Mouse (Mus musculus): ENCODE measurements at regions not wholly inside any gene's neighbourhood (a gene's known extent, or its start where the extent isn't known, plus 50 kb on each side); places are given as distances from the start of the nearest gene placed in this dataset.

GRCm38 (mm10) chr13:44584151-44584550 lies 145.1 kb upstream of the Jarid2 start:
- DNase-seq (ENCODE audit: low spot score) = no peak

- no peak for DNase-seq (ENCODE audit: low spot score)
Observed at GRCm38 (mm10) chr13:44584551-44584950, 144.7 kb upstream of the Jarid2 start.

GRCm38 (mm10) chr13:44587846-44588245 lies 141.4 kb upstream of the Jarid2 start:
- peak; percentile 34 for DNase-seq (ENCODE audit: low spot score)

- no peak for DNase-seq (ENCODE audit: low spot score)
Observed at GRCm38 (mm10) chr13:44594645-44595044, 134.6 kb upstream of the Jarid2 start.

- DNase-seq (ENCODE audit: low spot score) = no peak
Observed at GRCm38 (mm10) chr13:44597666-44598065, 131.6 kb upstream of the Jarid2 start.

GRCm38 (mm10) chr13:44601024-44601423 lies 128.2 kb upstream of the Jarid2 start:
- no peak for DNase-seq (ENCODE audit: low spot score)

GRCm38 (mm10) chr13:44602658-44603057 lies 126.6 kb upstream of the Jarid2 start:
- DNase-seq (ENCODE audit: low spot score) = no peak

- DNase-seq (ENCODE audit: low spot score) = no peak
Observed at GRCm38 (mm10) chr13:44607316-44608285, 121.7 kb upstream of the Jarid2 start.

- no peak for DNase-seq (ENCODE audit: low spot score)
Observed at GRCm38 (mm10) chr13:44608286-44608675, 121.0 kb upstream of the Jarid2 start.

- DNase-seq (ENCODE audit: low spot score) = no peak
Observed at GRCm38 (mm10) chr13:44608681-44609335, 120.5 kb upstream of the Jarid2 start.

- no peak for DNase-seq (ENCODE audit: low spot score)
Observed at GRCm38 (mm10) chr13:44609606-44610005, 119.7 kb upstream of the Jarid2 start.

- DNase-seq (ENCODE audit: low spot score) = no peak
Observed at GRCm38 (mm10) chr13:44615696-44616095, 113.6 kb upstream of the Jarid2 start.

GRCm38 (mm10) chr13:44618368-44618767 lies 110.9 kb upstream of the Jarid2 start:
- no peak for DNase-seq (ENCODE audit: low spot score)

GRCm38 (mm10) chr13:44622661-44623355 lies 106.5 kb upstream of the Jarid2 start:
- DNase-seq (ENCODE audit: low spot score) = no peak

- DNase-seq (ENCODE audit: low spot score) = no peak
Observed at GRCm38 (mm10) chr13:44624716-44625115, 104.6 kb upstream of the Jarid2 start.

GRCm38 (mm10) chr13:44625792-44626191 lies 103.5 kb upstream of the Jarid2 start:
- no peak for DNase-seq (ENCODE audit: low spot score)

GRCm38 (mm10) chr13:44626806-44627205 lies 102.5 kb upstream of the Jarid2 start:
- DNase-seq (ENCODE audit: low spot score) = no peak

- DNase-seq (ENCODE audit: low spot score) = no peak
Observed at GRCm38 (mm10) chr13:44630061-44630460, 99.2 kb upstream of the Jarid2 start.

GRCm38 (mm10) chr13:44634616-44635015 lies 94.7 kb upstream of the Jarid2 start:
- DNase-seq (ENCODE audit: low spot score) = peak; percentile 45

- DNase-seq (ENCODE audit: low spot score) = peak; percentile 64
Observed at GRCm38 (mm10) chr13:44635221-44636007, 93.9 kb upstream of the Jarid2 start.

- DNase-seq (ENCODE audit: low spot score) = no peak
Observed at GRCm38 (mm10) chr13:44636008-44636335, 93.3 kb upstream of the Jarid2 start.
